Mouse (Mus musculus) heart, embryonic 14.5 days (tissue): ENCODE data around the gene Ykt6. TPM values are rescaled to one million over a fixed set of nuclear protein-coding genes. Genes with fewer than 3 reads are reported as not detected.

Source experiments
- ATAC-seq: fragments of 200-750 bp; cut with Nextera tagmentation; 2 replicates; pipeline ENCODE4 v1.8.0; 2017; ENCODE audit warnings: low read depth, moderate TSS enrichment; ENCODE audit not compliant: insufficient number of reproducible peaks, insufficient read depth, low FRiP score
- H3K27ac ChIP-seq, 2 experiments: fragments of 200-500 bp in 1 of 2; fragments of 300-500 bp in 1 of 2; sonication (generic) in 1 of 2; replicated peaks in 1 of 2; 2 replicates each; pipeline ENCODE4 v1.5.1; 2012 to 2014; ENCODE audit warnings: low read depth in 2 of 2, low read length in 2 of 2, control low read depth in 1 of 2, mild to moderate bottlenecking in 1 of 2, mixed read lengths in 1 of 2; ENCODE audit not compliant: control insufficient read depth in 1 of 2, insufficient read depth in 1 of 2
- H3K27me3 ChIP-seq: fragments of 300-500 bp; sonication (generic); 2 replicates; pipeline ENCODE4 v1.6.1; 2014; ENCODE audit warnings: mild to moderate bottlenecking, low read length, control low read depth; ENCODE audit not compliant: control insufficient read depth, insufficient read depth
- H3K36me3 ChIP-seq: fragments of 300-500 bp; sonication (generic); 2 replicates; pipeline ENCODE4 v1.6.1; 2014; ENCODE audit warnings: mild to moderate bottlenecking, control low read depth, low read length, mixed read lengths; ENCODE audit not compliant: control insufficient read depth, insufficient read depth
- H3K4me1 ChIP-seq, 2 experiments: fragments of 200-500 bp in 1 of 2; fragments of 300-500 bp in 1 of 2; sonication (generic) in 1 of 2; 2 replicates each; pipeline ENCODE4 v1.6.1; 2012 to 2014; ENCODE audit warnings: low read length in 2 of 2, control low read depth in 1 of 2, mixed read lengths in 1 of 2; ENCODE audit not compliant: control insufficient read depth in 2 of 2, insufficient read depth in 2 of 2
- H3K4me2 ChIP-seq: fragments of 300-500 bp; sonication (generic); 2 replicates; pipeline ENCODE4 v1.6.1; 2014; ENCODE audit warnings: mild to moderate bottlenecking, low read length
- H3K4me3 ChIP-seq, 2 experiments: fragments of 200-500 bp in 1 of 2; fragments of 300-500 bp in 1 of 2; sonication (generic) in 1 of 2; 2 replicates each; pipeline ENCODE4 v1.5.1; 2012 to 2014; ENCODE audit warnings: low read length in 2 of 2, mild to moderate bottlenecking in 2 of 2, control low read depth in 1 of 2, low read depth in 1 of 2, moderate library complexity in 1 of 2; ENCODE audit not compliant: control insufficient read depth in 1 of 2, insufficient read depth in 1 of 2
- H3K9ac ChIP-seq: fragments of 300-500 bp; sonication (generic); 2 replicates; pipeline ENCODE4 v1.6.1; 2014; ENCODE audit warnings: mild to moderate bottlenecking, low read length
- H3K9me3 ChIP-seq: fragments of 300-500 bp; sonication (generic); 2 replicates; pipeline ENCODE4 v1.6.1; 2016; ENCODE audit warnings: low read length, control low read depth; ENCODE audit not compliant: control insufficient read depth
- WGBS: fragments of 180-500 bp; shearing (Covaris S2); extraction: QIAGEN DNeasy Blood & Tissue Kit; methylation state at CpG from one replicate; pipeline ENCODE4 v1.1.7; 2014; 5-methylcytosine and 5-hydroxymethylcytosine counted together
- polyA plus RNA-seq: library from polyadenylated mRNA; unstranded; fragments of >200 nt; fragmentation: Nextera tagmentation; extraction: Ambion mirVana; gene quantifications from 2 replicates; pipeline ENCODE4 v1.2.1, GENCODE M21; 2014

The Ykt6 gene
- polyA plus RNA-seq, 1 experiment from 2014 or later: 19.1 TPM

DNA sequence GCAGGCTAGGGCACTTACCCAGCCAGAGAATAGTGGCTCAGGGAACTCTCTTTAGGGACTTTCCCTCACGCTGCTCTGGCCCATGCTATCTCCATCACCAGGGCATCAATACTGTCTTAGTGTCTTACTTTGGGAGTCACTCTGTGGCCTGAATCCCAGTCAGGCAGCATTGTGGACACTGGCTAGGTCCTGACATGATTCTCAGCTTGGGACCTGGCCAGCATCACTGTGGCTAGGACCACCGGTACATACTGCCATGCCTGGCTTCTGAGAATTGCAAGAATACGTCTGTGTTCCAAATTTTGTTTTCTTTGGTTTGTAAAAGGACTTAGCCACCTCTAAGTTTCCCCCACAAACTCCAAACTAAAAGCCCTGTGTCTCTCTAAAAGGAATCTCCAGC lies 39.4 kb downstream of the Ykt6 start:
- Histone ChIP-seq H3K4me2 (no peak overlapping the region), H3K4me3 (no peak overlapping the region), H3K4me1 (peaks cover 11 to 12% of the 10 kb centered on the region in 2 experiments), H3K27ac (no peak overlapping the region), H3K9ac (no peak overlapping the region), H3K36me3 (no peaks in the 10 kb centered on the region), H3K27me3 (no peaks in the 10 kb centered on the region), H3K9me3 (no peaks in the 10 kb centered on the region)
- 76% methylated on average over 3 of the region's 3 CpGs for WGBS
- no peak for ATAC-seq

DNA sequence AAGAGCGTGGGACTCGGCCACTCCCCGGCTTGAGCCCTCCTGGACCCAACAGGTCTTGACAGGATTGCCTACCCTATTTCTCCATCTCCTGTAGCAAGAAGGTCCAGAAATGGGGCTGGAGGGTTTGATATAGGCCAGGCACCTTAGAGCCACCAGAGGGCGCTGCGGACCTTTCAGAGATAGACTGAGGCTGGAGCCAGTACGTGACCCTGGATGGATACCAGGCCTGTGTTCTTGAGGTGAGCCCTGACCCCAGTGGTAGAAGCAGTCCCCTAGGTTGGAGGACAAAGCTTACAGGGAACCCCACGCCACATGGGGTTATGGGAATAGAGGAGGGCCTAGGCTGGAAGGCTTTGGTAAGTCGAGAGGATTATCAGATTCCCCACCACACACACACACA lies 40.5 kb downstream of the Ykt6 start:
- Histone ChIP-seq H3K4me2 (no peak overlapping the region), H3K4me3 (no peak overlapping the region), H3K27ac (no peak overlapping the region), H3K36me3 (no peaks in the 10 kb centered on the region), H3K9ac (no peak overlapping the region), H3K27me3 (no peaks in the 10 kb centered on the region), H3K9me3 (no peaks in the 10 kb centered on the region), H3K4me1 (peaks cover 20 to 22% of the 10 kb centered on the region in 2 experiments)
- no peak for ATAC-seq
- 7% methylated on average over 8 of the region's 8 CpGs for WGBS

GRCm38 (mm10) chr11:5998472-5998871 lies 43.0 kb downstream of the Ykt6 start:
- ATAC-seq: no peak
- Histone ChIP-seq H3K9me3 (no peaks in the 10 kb centered on the region), H3K4me2 (no peak overlapping the region), H3K27me3 (no peaks in the 10 kb centered on the region), H3K9ac (no peak overlapping the region), H3K36me3 (no peaks in the 10 kb centered on the region), H3K4me1 (peaks cover 42 to 47% of the 10 kb centered on the region in 2 experiments), H3K27ac (no peak overlapping the region), H3K4me3 (no peak overlapping the region)
- WGBS: 91% methylated on average over 2 of the region's 2 CpGs

DNA sequence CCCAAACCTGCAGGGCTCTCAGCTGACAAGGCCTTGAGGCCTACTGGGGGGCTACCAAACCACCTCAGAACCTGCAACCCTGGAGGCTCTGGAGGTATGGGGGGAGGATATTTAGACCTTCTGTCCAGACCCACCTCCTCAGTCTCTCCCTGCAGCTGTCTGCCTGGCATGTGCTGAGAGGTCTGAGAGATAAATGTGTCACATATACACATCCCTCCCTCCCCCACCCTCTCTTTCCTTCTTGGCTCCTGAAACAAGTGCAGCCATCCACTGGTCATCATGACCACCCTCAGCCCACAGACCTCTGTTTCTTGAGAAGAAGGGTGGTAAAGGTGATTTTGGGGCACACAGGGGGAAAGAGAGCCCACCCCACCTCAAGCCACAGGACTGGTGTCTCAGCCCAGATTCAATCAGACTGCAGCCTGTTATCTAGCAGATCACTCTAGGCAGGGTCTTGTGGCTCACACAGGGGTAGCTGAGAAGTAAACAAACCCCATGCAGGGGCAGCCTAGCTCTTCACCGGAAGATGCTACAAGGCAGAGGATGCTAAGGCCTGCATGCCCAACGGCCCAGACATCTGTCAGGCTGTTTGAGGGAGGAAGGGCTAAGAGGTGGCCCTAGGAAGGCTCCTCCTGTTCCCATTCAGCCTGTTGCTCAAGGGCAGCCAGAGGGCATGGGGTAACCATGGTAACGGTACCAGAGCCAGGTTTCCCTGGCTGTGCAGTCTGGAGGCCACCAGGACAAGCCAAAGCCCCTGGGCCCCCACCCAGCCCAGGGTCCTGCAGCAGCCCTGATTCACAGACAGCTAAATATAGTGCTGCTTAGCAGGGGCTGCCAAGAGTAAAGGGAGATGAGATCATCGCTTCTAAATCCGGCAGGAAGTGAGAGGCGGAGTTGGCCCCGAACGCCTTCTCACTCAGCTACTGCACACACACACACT lies 44.6 kb downstream of the Ykt6 start:
- Histone ChIP-seq H3K36me3 (no peaks in the 10 kb centered on the region), H3K27ac (peak overlapping the region; percentile 96 to 98), H3K9me3 (no peaks in the 10 kb centered on the region), H3K4me2 (peak overlapping the region; percentile 34; the same call in 1 of the 2 replicates), H3K4me3 (no peak overlapping the region), H3K27me3 (no peaks in the 10 kb centered on the region), H3K9ac (peak overlapping the region; percentile 50; the same call in 1 of the 2 replicates), H3K4me1 (peaks cover 42 to 51% of the 10 kb centered on the region in 2 experiments)
- peak; percentile 94 for ATAC-seq
- WGBS: 0% methylated on average over 8 of the region's 8 CpGs

DNA sequence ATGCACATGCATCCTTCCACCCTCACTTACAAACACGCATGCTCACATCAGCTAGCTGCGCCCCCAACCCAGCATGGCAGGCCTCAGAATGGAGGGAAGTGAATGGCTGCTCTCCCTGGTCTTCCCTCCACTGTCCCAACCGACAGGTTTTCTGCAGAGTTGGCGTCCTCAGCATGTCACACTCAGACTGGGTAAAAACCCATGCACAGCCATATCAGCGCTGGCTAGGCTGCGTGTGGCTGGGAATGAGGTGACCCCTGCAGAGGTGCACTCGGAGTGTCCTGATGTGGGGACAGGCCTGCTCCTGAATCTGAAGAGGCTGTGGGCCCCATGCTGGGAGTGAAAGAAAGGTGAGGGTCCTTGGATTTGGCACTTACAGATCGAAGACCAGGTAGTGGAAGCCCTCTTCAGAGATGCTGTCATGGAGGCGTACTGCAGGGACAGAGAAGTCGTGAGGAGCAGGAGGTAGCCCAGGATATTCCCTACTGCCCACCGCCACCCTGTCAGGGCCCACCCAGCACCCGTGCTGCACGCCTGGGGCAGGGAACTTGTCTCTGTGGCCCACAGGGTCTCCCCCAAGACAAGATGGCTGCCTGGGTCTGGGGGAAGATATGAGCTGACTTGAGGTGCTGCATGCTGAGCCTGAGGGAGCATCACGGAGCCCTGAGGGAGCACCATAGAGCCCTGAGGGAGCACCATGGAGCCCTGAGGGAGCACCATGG lies 45.6 kb downstream of the Ykt6 start:
- Histone ChIP-seq H3K4me1 (peaks cover 41 to 50% of the 10 kb centered on the region in 2 experiments), H3K9me3 (no peaks in the 10 kb centered on the region), H3K4me3 (no peak overlapping the region), H3K27me3 (no peaks in the 10 kb centered on the region), H3K27ac (peak overlapping the region; percentile 74 to 96), H3K36me3 (no peaks in the 10 kb centered on the region), H3K4me2 (peak overlapping the region; percentile 34; the same call in 1 of the 2 replicates), H3K9ac (peak overlapping the region; percentile 58)
- ATAC-seq: no peak
- WGBS: 56% methylated on average over 14 of the region's 14 CpGs

GRCm38 (mm10) chr11:6001981-6002649 lies 46.6 kb downstream of the Ykt6 start:
- WGBS: 64% methylated on average over 9 of the region's 9 CpGs
- H3K27ac ChIP-seq: peak overlapping the region; percentile 13 to 96
- peak overlapping the region; percentile 58 for H3K9ac ChIP-seq
- H3K36me3 ChIP-seq: no peaks in the 10 kb centered on the region
- H3K4me1 ChIP-seq: peaks cover 40 to 48% of the 10 kb centered on the region in 2 experiments
- no peaks in the 10 kb centered on the region for H3K27me3 ChIP-seq
- H3K9me3 ChIP-seq: no peaks in the 10 kb centered on the region
- no peak overlapping the region for H3K4me3 ChIP-seq
- no peak overlapping the region for H3K4me2 ChIP-seq
- no peak for ATAC-seq

GRCm38 (mm10) chr11:6003046-6003639 lies 47.6 kb downstream of the Ykt6 start:
- Histone ChIP-seq H3K27ac (peak overlapping the region; percentile 36 to 96; a peak in 3 of 4 replicates), H3K27me3 (no peaks in the 10 kb centered on the region), H3K4me1 (peaks cover 40 to 48% of the 10 kb centered on the region in 2 experiments), H3K9ac (peak overlapping the region; percentile 58), H3K4me2 (no peak overlapping the region), H3K36me3 (no peaks in the 10 kb centered on the region), H3K4me3 (no peak overlapping the region), H3K9me3 (no peaks in the 10 kb centered on the region)
- 18% methylated on average over 2 of the region's 2 CpGs for WGBS
- ATAC-seq: no peak
